Mouse (Mus musculus) granulocyte monocyte progenitor cell, adult 5-6 weeks (primary cell): ENCODE measurements at regions not wholly inside any gene's neighbourhood (a gene's known extent, or its start where the extent isn't known, plus 50 kb on each side); places are given as distances from the start of the nearest gene placed in this dataset.
A peak's percentile ranks its signal among the peaks of the same experiment; 100 is the strongest.

Experiments used
- ATAC-seq: replicated peaks from 2 replicates; pipeline ENCODE4 v1.8.0; 2016; ENCODE audit warnings: mild to moderate bottlenecking, moderate TSS enrichment, inconsistent platforms; ENCODE audit not compliant: poor library complexity, severe bottlenecking

- no peak for ATAC-seq
Observed at GRCm38 (mm10) chr16:72152920-72153319, 155.2 kb upstream of the Robo1 start.

DNA sequence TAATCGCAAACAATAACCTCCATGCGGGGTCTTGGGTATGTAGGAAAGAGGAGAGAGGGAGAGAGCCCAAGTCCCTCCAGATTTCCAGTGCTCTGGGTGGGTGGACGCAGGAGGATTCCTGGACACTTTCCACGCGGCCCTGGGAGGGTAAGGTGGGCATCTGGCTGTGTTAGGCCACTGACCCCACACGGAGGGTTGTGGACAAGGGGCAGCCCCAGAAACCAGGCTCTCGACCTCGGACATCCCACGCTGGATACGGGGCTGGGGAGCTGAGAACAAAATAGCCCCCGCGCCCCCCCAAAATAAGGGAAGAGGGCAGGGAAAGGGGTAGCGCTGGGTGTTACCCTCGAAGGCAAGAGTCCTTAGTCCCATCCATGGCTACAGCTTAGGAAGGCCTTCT is 150.2 kb upstream of the Robo1 start:
- ATAC-seq = no peak

DNA sequence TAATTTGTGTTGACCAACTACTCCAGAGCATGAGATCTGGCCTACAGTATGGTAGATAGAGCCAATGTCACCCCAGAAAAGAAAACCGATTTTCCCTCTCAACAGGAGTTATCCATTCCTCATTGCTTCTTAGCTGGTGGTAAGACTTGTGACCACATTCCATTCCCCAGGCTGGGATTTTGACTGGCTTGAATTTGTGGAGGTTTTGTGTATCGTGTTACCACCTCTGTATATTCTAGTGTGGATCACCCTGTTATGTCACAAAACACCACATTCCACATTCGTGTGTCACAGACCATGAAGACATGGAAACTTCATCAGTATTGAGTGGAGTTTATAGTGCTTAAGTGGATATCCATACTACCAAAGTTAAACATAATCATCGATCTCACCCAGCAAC is 148.7 kb upstream of the Robo1 start:
- ATAC-seq = no peak

GRCm38 (mm10) chr16:72175727-72176126 is 132.4 kb upstream of the Robo1 start:
- ATAC-seq = no peak

- no peak for ATAC-seq
Observed at GRCm38 (mm10) chr16:72194320-72194719, 113.8 kb upstream of the Robo1 start.

DNA sequence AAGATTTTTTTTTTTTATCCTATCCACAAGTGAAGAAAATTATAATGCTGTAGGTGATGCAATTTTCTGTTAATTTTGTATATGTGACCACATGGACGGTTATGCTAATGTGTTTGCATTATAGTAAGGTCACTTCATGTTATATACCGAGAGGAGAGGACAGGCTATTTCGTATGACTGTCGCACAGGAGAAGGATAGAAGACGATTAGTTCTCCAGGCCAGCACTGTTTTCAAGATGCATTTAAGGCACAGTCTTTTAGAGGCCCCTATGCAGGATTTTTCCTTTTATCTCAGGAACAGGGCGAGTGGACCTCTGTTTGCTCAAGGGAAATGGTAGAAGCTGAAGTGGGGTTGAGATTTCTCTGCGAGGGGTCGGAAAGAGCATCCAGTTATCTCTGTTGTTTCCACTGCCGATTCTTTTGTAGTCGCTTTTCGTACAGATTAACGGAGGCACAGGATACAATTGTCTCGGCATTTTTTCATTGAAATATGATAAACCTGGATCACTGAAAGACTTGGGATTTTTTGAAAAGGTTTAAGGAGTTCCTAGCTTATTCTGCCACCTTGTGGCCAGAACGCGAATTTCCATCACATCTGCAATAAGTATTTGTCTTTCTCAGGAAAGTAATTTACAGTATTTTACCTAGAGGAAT is 92.6 kb upstream of the Robo1 start:
- ATAC-seq = no peak; the same call in 1 of the 2 replicates

GRCm38 (mm10) chr16:72218021-72218420 is 90.1 kb upstream of the Robo1 start:
- ATAC-seq = peak; percentile 73

- ATAC-seq = no peak
Observed at GRCm38 (mm10) chr16:72221912-72222502, 86.1 kb upstream of the Robo1 start.

DNA sequence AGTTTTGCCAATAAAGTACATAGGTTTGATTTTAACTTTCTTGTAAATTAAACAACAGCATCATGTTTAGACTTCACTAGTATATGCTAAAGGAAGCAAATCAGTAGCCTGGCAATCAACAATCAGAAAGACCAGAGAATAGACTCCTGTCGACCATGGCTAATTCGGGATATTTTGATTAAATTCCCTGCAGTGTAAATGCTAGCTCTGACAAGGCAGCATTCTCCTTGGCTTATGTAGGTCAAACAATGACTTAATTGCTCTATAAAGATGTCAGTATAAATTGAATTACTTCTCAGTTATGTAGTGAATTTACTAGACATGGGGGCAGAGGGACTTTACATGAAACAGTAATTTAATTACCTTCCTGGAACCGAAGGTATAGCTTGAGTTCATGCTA is 84.2 kb upstream of the Robo1 start:
- no peak for ATAC-seq

GRCm38 (mm10) chr16:72225157-72225880 is 82.8 kb upstream of the Robo1 start:
- ATAC-seq = no peak

- no peak for ATAC-seq
Observed at GRCm38 (mm10) chr16:72234366-72234765, 73.7 kb upstream of the Robo1 start.

DNA sequence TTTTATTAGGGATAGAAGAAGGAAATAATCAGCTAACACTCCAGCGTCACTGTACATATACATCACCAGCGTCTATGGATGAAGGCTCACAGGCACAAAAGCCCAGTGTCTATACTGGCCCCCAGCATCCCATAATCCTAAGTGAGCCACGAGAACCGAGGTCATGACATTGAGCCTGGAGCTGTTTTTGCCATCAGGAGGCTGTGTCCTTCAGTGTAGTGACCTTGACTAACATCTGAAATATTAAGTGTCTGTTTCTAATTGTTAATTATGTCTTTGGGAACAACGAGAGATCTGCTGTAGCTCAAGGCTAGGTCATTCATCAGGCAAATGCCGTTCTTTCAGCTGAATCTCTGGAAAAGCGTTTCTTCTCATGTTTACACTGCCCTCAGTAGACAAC is 68.5 kb upstream of the Robo1 start:
- no peak for ATAC-seq

- no peak for ATAC-seq
Observed at GRCm38 (mm10) chr16:72256388-72256787, 51.7 kb upstream of the Robo1 start.
